Mouse (Mus musculus) midbrain, embryonic 11.5 days (tissue): ENCODE results near the gene Myl9. TPM values are rescaled to one million over a fixed set of nuclear protein-coding genes. Genes with fewer than 3 reads are reported as not detected.

Source experiments
- ATAC-seq: fragments of 200-750 bp; cut with Nextera tagmentation; 2 replicates; pipeline ENCODE4 v1.8.0; 2017; ENCODE audit warnings: moderate TSS enrichment, moderate library complexity; ENCODE audit not compliant: low FRiP score
- DNase-seq: peaks from one replicate; pipeline ENCODE4 v3.0.0; 2015; ENCODE audit warnings: low spot score; ENCODE audit errors: missing footprints
- H3K27ac ChIP-seq: fragments of 300-500 bp; sonication (generic); 2 replicates; pipeline ENCODE4 v1.5.1; 2014; ENCODE audit warnings: low read depth, low read length
- H3K27me3 ChIP-seq: fragments of 300-500 bp; sonication (generic); 2 replicates; pipeline ENCODE4 v1.6.1; 2014; ENCODE audit warnings: mild to moderate bottlenecking, low read length, moderate library complexity, mixed read lengths; ENCODE audit not compliant: control insufficient read depth, insufficient read depth
- H3K36me3 ChIP-seq: fragments of 300-500 bp; sonication (generic); 2 replicates; pipeline ENCODE4 v1.6.1; 2014; ENCODE audit warnings: mild to moderate bottlenecking, low read length, moderate library complexity, mixed read lengths; ENCODE audit not compliant: control insufficient read depth, insufficient read depth
- H3K4me1 ChIP-seq: fragments of 300-500 bp; sonication (generic); 2 replicates; pipeline ENCODE4 v1.6.1; 2014; ENCODE audit warnings: low read length; ENCODE audit not compliant: control insufficient read depth, insufficient read depth
- H3K4me2 ChIP-seq: fragments of 300-500 bp; sonication (generic); 2 replicates; pipeline ENCODE4 v1.6.1; 2014; ENCODE audit warnings: mild to moderate bottlenecking, moderate library complexity
- H3K4me3 ChIP-seq: fragments of 300-500 bp; sonication (generic); 2 replicates; pipeline ENCODE4 v1.5.1; 2014; ENCODE audit warnings: low read depth, low read length
- H3K9ac ChIP-seq: fragments of 300-500 bp; sonication (generic); 2 replicates; pipeline ENCODE4 v1.6.1; 2014; ENCODE audit warnings: low read length
- H3K9me3 ChIP-seq: fragments of 300-500 bp; sonication (generic); 2 replicates; pipeline ENCODE4 v1.6.1; 2016; ENCODE audit warnings: low read length; ENCODE audit not compliant: control insufficient read depth
- WGBS: fragments of 180-500 bp; shearing (Covaris S2); extraction: QIAGEN DNeasy Blood & Tissue Kit; methylation state at CpG from one replicate; pipeline ENCODE4 v1.1.7; 2014; 5-methylcytosine and 5-hydroxymethylcytosine counted together
- polyA plus RNA-seq: library from polyadenylated mRNA; unstranded; fragments of >200 nt; fragmentation: Nextera tagmentation; extraction: Ambion mirVana; gene quantifications from 2 replicates; pipeline ENCODE4 v1.2.1, GENCODE M21; 2014

Gene Myl9
- polyA plus RNA-seq = 112 and 118 TPM in 2 replicates

GRCm38 (mm10) chr2:156774738-156775454, at the start of gene Myl9:
Gene Myl9, plus strand, starts transcription at chr2:156775420.
- no peaks in the 10 kb centered on the region for H3K36me3 ChIP-seq
- peak within 1 kb of the TSS; percentile 30 for H3K4me3 ChIP-seq
- no peaks in the 10 kb centered on the region for H3K9me3 ChIP-seq
- peak within 1 kb of the TSS; percentile 59 for H3K9ac ChIP-seq
- peak; percentile 91 for ATAC-seq
- peak within 1 kb of the TSS; percentile 16; the same call in 1 of the 2 replicates for H3K27ac ChIP-seq
- H3K27me3 ChIP-seq = peaks cover 8% of the 10 kb centered on the region
- H3K4me1 ChIP-seq = peaks cover 13% of the 10 kb centered on the region
- peak; percentile 96 for DNase-seq
- WGBS = 1% methylated on average over 28 of the region's 28 CpGs
- H3K4me2 ChIP-seq = peak within 1 kb of the TSS; percentile 65

- no peaks in the 10 kb centered on the region for H3K9me3 ChIP-seq
- no peak for DNase-seq
- H3K27me3 ChIP-seq = no peaks in the 10 kb centered on the region
- H3K4me1 ChIP-seq = peaks cover 24% of the 10 kb centered on the region
- no peak overlapping the region for H3K4me3 ChIP-seq
- WGBS = 54% methylated on average over 7 of the region's 7 CpGs
- no peak overlapping the region for H3K27ac ChIP-seq
- H3K9ac ChIP-seq = no peak overlapping the region
- H3K36me3 ChIP-seq = no peaks in the 10 kb centered on the region; the same call in 1 of the 2 replicates
- no peak for ATAC-seq
- no peak overlapping the region for H3K4me2 ChIP-seq
Measured at GRCm38 (mm10) chr2:156726344-156726743, 48.9 kb upstream of the Myl9 start.

- 84% methylated on average over 3 of the region's 3 CpGs for WGBS
- H3K27me3 ChIP-seq = no peaks in the 10 kb centered on the region
- H3K9ac ChIP-seq = no peak overlapping the region
- H3K4me2 ChIP-seq = no peak overlapping the region
- no peak overlapping the region for H3K27ac ChIP-seq
- no peaks in the 10 kb centered on the region for H3K9me3 ChIP-seq
- DNase-seq = no peak
- no peaks in the 10 kb centered on the region; the same call in 1 of the 2 replicates for H3K36me3 ChIP-seq
- no peak overlapping the region for H3K4me3 ChIP-seq
- no peak for ATAC-seq
- H3K4me1 ChIP-seq = peaks cover 24% of the 10 kb centered on the region
Measured at GRCm38 (mm10) chr2:156726878-156727277, 48.3 kb upstream of the Myl9 start.

- Histone ChIP-seq H3K9me3 (no peaks in the 10 kb centered on the region), H3K9ac (no peak overlapping the region), H3K36me3 (no peaks in the 10 kb centered on the region; the same call in 1 of the 2 replicates), H3K27me3 (no peaks in the 10 kb centered on the region), H3K4me3 (no peak overlapping the region), H3K27ac (no peak overlapping the region), H3K4me1 (peaks cover 8% of the 10 kb centered on the region; the same call in 1 of the 2 replicates), H3K4me2 (no peak overlapping the region)
- WGBS = 73% methylated on average over 9 of the region's 10 CpGs
- DNase-seq (no peak), ATAC-seq (no peak)
Measured at GRCm38 (mm10) chr2:156729537-156730469, 45.4 kb upstream of the Myl9 start.

- H3K9ac ChIP-seq = no peak overlapping the region
- DNase-seq = no peak
- H3K27me3 ChIP-seq = no peaks in the 10 kb centered on the region
- no peaks in the 10 kb centered on the region for H3K9me3 ChIP-seq
- H3K36me3 ChIP-seq = no peaks in the 10 kb centered on the region; the same call in 1 of the 2 replicates
- H3K27ac ChIP-seq = no peak overlapping the region
- no peak overlapping the region for H3K4me2 ChIP-seq
- H3K4me3 ChIP-seq = no peak overlapping the region
- ATAC-seq = no peak
- WGBS = 84% methylated on average over 12 of the region's 12 CpGs
- H3K4me1 ChIP-seq = peaks cover 8% of the 10 kb centered on the region; the same call in 1 of the 2 replicates
Measured at GRCm38 (mm10) chr2:156730501-156730921, 44.7 kb upstream of the Myl9 start.

- Histone ChIP-seq H3K4me1 (peaks cover 5% of the 10 kb centered on the region), H3K4me2 (no peak overlapping the region), H3K36me3 (no peaks in the 10 kb centered on the region; the same call in 1 of the 2 replicates), H3K27ac (no peak overlapping the region), H3K4me3 (no peak overlapping the region), H3K9me3 (no peaks in the 10 kb centered on the region), H3K27me3 (no peaks in the 10 kb centered on the region), H3K9ac (no peak overlapping the region)
- ATAC-seq = no peak
- no peak for DNase-seq
Measured at GRCm38 (mm10) chr2:156731592-156731991, 43.6 kb upstream of the Myl9 start.

- H3K27ac ChIP-seq = no peak overlapping the region
- H3K9ac ChIP-seq = no peak overlapping the region
- H3K9me3 ChIP-seq = no peaks in the 10 kb centered on the region
- H3K27me3 ChIP-seq = no peaks in the 10 kb centered on the region
- H3K4me3 ChIP-seq = no peak overlapping the region
- no peak for ATAC-seq
- WGBS = 83% methylated on average over 6 of the region's 6 CpGs
- no peak overlapping the region for H3K4me2 ChIP-seq
- H3K4me1 ChIP-seq = peaks cover 3% of the 10 kb centered on the region; the same call in 1 of the 2 replicates
- no peak for DNase-seq
- no peaks in the 10 kb centered on the region; the same call in 1 of the 2 replicates for H3K36me3 ChIP-seq
Measured at GRCm38 (mm10) chr2:156732109-156732508, 43.1 kb upstream of the Myl9 start.

- WGBS = 77% methylated on average over 3 of the region's 3 CpGs
- Histone ChIP-seq H3K36me3 (no peaks in the 10 kb centered on the region), H3K4me2 (no peak overlapping the region), H3K27ac (no peak overlapping the region), H3K4me1 (peaks cover 3% of the 10 kb centered on the region; the same call in 1 of the 2 replicates), H3K9ac (no peak overlapping the region), H3K9me3 (no peaks in the 10 kb centered on the region), H3K4me3 (no peak overlapping the region), H3K27me3 (no peaks in the 10 kb centered on the region)
- DNase-seq = no peak
- no peak for ATAC-seq
Measured at GRCm38 (mm10) chr2:156735761-156736335, 39.4 kb upstream of the Myl9 start.
